Mouse (Mus musculus): ENCODE data around the gene Espl1. TPM values are rescaled to one million over a fixed set of nuclear protein-coding genes. Genes with fewer than 3 reads are reported as not detected.

Espl1 gene
- total RNA-seq (2021): 1 to 10 TPM; 3.2 to 3.6 TPM
- long read RNA-seq, experiment 1, partial matches to known transcripts: 0 of 1 reads
- long read RNA-seq, experiment 1, other reads (novel, unspliced or antisense): 1 of 1 reads
- long read RNA-seq, experiment 2: 0 reads

DNA sequence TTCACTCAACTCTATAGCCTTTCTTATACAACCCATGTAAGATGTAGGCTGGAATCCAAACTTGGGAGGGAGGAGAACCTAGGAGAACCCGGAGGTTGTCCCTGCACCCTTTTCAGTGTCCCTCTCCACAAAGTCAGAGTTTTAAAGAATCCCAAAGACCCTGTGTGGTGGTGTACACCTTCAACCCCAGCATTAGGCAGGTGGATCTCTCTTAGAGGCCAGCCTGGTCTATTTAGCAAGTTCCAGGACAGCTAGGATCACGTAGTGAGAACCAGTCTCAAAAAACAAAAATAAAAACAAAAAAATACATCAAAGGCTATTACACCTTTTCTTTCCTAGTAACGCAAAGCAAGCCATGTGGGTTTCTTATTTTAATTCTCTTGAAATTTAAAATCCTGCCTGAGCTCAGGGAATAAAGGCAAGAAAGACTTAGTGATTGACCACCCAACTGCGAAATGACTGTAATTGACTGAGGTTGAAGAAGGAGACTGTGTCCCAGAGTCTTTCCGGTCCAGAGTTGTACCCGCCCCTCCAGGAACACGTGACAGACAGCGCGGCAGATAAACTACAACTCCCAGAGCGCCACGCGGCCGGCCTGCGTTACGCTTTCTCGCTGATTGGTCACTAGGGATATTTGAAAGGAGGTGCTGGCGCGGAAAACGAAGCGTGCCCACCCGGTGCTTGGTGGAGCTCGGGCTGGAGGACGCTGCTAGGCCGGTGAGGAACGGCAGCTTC lies at the start of gene Espl1:
TSS of gene Espl1 (plus strand) at position 634 of the 735 bp plus-strand sequence.
- peak; percentile 93 to 95 for DNase-seq

DNA sequence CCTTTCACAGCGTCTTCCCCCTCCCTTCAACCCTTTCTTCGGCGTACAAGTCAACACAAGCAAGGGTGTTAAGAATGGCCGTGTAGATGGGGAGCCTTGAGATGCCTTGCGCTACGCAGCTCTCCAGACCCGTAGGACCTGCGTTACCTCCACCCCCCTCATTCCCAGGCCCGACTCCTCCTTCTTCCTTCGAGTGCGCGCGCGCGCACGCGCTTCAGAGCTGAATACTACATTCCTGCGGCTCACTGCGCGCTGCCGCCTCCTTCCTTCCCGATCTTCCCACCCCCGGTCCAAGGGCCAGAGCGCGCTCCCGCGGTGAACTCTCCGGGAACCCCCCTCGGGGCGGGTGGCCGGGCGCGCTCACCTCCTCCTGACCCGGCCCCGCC lies 49.2 kb upstream of the Espl1 start:
- DNase-seq: peak; percentile 97 to 98

DNA sequence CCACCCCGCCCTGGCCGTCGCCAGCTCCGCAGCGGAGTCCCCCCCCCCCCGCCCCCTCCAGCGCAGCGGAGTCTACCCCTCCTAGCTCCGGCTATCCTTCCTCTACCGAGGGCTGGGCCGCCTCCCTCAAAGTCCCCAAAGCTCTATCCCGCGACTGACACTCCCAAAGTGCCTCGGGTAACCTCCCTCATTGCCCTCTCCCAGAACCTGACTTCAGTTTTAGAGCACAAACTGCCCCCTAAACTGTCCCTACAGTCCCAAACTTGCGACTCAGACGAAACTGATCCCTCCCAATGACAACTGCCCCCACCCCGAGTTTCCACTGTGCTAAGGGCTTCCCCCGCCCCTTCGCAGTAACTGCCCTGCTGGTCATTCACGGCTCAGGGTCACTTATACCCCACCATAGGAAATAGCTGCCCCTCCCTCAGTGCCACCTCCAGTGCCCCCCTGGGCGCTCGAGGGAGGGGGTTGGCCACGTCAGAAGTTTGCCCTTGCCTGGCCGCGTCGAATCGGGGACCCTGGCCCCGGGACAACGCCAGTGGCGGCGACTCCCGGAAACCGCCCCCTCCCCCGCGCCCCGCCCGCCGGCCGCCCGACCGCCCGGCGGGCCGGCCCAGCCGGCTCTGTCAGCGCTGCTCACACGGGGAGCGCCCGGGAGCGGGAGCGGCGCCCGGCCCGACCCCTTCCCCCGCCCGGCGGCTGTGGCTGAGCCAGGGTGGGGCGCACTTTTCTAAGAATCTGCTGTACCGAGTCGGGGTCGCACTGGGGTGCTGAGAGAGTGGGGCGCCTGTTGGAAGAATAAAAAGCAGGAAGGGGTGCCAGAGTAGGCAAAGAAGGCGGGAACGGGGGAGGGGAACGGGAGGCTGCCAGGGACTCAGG lies 48.6 kb upstream of the Espl1 start:
- peak; percentile 71 to 87 for DNase-seq

DNA sequence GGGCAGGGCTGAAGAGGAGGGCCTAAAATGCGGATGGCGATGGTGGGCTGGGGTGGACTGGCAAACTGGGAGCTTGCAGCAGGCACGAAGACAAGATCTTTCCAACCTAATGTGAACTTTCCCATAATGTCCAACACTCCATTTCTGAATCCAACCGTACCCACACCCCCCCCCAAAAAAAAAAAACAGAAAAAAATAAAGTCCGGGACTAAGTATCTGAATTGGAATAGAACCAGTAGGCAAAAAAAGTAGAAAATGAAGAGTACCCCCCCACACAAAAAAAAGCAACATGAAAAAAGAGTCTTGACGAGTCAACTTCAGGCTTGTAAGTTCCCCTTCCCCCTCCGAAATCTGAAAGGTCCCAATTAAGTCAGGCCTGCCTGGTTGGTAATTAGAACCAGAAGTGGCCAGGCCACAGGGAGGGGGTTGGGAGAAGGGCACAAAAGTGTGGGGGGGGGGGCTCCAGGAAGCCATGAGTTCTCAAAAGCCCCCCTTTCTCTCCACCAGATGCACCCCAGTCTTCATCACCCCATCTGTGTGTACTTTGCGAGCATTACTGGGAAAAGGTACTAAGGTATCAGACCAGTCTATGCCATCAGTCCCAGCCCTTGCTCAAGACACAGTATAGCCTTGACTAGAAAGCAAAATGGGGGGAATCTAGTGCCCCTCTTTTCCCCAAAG lies 47.8 kb upstream of the Espl1 start:
- DNase-seq: no peak

DNA sequence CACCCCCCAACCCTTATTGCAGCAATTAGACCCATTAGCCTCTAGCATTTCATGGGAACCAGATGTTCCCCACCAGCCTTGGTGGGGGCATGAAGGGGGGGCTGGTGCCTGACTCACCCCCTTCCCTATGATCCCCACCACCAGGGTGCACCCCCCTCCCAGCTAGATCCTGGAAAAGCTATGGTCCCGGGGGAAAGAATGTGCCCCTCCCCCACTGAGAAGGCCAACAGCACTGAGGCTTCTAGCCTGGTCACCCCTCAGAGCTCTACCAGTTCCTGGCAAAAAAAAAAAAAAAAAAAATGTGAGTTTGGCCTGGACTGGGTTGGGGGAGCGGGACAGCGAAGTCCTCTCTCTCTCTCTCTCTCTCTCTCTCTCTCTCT lies 47.3 kb upstream of the Espl1 start:
- no peak for DNase-seq

DNA sequence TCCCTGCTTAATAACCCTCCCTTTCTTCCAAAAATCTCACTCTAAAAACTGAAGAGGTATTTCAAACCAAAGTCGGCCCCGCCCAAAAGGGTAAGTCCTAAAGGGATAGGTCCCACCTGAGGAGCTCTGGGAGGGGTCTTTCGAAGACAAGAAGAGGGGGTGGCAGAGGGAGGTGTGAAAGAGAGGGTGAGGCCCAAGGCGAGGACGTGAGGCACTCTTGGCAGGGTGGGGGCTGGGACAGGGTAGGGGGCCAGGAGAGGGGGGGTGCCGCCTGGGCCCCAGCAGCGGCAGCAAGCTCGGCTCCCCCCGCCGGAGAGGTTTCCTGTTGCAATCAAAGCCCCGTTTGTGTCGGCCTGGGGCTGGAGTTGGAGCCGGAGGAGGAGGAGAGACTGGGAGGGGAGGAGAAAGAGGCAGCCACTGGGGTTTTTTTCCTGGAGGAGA lies 46.8 kb upstream of the Espl1 start:
- DNase-seq: peak; percentile 34 to 57

DNA sequence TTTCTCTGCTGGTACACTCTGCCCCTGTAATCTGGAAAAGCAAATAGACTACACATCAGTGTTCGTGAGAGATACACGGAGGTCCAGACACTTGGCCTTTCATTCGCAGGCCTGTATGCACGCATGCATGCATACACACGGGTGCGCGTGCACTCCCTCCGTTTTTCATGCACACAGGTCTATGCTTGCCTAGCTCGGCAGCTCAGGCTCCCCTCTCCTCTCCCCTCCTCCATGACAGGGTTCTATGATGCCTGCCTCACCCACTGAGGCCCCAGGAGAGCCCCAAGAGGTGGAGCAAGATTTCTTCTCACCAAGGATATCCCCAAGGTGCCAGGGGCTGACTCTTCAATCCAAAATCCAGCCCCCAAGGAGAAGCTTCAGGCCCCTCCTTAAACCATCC lies 46.1 kb upstream of the Espl1 start:
- no peak for DNase-seq

DNA sequence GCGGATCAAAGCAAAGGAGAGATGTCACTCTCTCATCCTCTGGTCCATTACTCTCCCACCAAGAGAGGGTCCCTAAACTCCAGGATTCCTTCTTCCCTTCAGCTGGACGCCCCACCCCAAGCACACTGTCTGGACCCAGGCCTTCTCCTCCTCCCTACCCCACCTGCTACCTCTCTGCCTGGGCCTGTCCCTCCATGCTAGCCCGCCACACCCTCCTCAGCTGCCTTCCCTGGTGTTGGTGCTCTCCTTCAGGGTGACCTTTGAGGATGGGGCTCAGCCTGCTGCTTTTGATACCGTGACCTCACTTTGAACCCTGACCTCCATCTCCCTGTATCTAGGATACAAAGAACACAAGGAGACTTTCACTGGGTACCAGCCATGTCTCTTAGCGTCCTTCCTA lies 45.5 kb upstream of the Espl1 start:
- no peak for DNase-seq

DNA sequence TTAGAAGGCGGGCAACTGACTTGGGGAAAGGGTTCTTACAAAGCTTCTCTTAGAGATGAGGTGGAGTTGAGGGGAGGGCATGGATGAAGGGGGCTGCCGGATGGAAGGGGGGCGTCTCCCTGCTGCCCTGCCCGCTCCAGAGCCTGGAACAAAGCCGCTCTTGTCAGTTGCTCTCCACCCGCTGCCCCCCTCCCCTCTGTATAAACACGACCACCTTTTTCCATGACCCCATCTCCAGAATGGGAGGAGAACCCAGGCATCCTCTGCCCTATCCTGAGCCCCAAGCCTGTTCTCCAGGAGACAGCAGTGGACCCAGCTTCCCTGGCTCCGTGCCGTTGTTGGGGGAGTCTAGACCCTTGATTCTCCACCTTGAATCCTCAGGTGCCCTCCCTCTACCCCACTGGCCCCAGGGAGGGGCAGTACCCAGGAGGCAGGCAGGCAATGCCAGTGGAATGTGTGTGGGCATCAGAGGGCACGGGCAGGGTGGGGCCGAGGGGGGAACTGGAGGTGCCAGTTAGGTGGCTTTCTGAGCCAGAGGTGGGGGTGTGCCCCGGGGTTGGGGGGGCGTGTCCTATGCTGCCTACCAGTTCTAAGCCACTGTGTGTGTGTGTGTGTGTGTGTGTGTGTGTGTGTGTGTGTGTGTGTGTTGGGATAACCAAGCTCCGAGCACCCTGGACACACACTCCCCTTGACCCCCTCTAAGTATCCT lies 40.4 kb upstream of the Espl1 start:
- no peak for DNase-seq

DNA sequence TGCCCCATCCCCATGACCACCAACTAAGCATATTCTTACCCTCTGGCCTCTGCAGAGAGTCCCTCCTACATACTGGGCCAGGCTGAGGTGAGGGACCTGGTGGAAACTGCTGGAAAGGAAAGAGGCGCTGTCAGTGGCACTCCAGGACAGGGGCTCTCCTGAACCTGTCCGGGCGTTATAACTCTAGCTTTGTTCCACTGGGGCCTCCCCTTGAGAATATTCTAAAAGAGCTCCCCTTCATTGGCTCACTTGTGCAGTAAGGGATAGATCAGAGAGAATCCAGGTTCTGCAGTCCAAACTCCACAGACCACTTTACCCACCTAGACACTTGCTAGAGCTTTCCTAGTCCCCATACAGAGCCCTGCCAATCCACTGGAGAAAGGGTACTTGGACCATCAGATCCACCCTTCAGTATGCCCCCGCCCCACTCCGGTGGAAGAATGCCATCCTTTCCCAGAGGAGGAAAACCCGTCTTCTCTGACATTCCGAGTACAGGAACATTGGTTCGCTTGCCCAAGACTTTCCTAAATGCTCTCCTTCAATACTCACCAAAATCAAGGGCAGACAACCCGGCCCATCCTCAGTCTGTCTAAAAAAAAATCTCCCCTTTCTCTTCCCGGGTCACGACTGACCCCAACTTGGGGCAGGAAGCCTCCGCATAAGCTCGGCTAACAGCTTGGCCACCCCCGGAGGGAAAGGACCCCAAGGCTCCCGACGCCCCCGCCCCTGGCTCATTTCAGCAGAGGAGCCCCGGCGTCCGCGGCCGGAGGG lies 39.5 kb upstream of the Espl1 start:
- no peak for DNase-seq

DNA sequence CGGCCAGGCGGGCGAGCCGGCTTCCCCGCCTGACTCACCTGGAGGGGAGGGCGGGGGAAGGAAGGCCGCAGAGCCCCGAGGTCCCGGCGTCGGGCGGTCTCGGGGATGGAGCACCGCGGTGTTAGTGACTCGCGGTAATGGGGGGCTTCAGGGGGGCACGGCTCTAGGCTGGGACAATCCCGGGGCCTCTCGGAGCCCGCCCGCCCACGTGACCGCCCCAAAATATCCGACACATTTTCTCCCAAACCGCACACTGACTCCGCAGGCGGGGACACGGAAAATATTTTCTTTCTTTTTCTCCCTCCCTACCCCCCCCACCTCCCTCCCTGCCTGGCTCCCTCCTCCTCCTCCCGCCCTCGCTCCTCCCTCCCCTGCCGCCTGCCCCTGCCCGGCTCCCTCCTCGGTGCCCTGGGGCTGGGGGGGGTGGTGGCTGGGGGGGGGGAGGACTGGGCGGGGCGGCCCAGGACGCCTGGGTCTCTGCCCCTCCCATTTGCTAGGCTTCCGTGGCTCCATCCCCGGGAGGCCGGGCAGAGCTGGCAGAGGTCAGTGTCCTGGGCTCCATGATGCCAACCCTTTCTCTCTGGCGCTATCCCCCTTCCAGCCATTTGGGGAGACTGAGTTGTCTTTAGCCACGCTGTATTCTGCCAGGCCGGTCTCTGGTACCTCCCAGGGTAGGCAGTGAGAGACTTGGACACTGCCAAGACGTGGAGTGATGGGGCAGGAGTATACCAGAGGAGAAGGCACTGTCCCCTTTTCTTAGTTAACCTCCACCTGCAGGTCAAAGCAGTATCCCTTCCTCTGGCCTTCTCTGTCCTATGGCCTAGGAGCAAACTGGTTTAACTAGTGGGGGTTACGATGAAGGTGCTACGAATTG lies 38.6 kb upstream of the Espl1 start, which contains the start of gene Rarg:
TSS of gene Rarg (minus strand) at position 316 of the 874 bp plus-strand sequence.
- DNase-seq: peak; percentile 66 to 79

DNA sequence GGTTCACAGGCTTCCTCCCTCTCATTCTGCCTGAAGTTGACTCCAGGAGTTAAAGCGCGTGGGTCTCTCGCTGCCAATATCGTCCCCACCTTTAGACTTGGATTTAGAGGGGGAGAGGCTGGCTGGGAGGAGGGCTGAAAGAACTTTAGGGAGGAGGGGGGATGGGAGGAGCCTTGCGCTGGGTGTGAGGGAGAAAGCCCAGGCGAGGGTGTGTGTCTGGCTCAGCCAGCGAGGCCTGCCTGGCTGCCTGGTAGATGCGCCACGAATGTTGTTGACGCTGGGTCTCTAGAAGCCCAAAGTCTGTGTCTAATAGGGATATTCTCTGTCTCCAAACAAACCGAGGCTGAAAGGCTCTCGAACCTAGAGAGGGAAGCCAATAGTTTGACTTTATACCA lies 38.0 kb upstream of the Espl1 start:
- DNase-seq: peak in 1 of 2 experiments; percentile 47

DNA sequence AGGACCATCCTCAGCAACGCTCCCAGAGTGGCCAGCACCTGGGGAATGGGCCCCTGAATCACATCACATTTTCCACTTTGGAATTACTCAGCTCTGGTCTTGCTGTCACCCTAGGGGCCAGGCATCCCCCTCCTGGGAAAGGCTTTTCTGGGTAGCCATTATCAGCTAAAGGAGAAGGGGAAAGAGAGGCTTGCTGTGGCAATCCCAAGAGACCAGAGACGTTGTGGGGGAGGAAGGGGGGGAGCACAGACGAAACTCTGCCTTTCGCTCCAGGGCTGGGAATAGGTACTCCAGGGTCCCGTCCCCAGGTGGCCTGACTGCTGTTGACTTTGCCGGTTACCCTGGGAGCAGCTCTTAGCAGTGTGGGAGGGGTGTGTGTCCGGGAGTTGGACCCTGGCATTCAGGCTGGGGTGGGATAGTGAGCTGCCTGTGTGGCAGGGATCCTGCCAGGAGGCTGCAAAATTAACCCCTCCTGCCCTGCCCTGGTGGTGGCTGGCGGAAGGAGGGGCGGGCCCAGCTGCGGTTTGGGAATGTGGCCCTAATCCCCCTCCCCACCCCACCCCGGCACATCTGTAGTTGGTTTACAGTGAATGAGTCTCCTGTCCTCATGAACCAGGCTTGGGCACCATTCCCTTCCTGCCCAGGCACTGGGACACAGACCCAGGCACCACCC lies 37.3 kb upstream of the Espl1 start:
- DNase-seq: no peak

DNA sequence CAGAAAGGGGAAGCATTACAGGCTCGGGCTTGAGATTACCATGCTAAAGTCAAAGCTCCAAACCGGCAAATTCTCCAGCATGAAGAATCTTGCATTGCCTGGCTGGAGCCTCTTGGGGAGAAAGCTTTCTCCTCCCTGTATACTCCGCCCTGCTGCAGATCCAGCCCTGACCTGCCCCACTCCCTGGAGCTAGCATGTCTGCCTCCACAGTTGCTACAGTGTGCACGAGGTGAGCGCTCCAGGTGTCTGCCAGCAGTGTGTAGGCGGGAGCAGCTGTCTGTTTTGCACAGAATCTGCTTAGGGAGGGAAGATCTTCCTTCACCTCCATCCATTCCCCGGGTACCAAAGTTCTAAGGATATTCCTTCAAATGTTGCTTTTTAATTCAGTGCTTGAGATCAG lies 33.5 kb upstream of the Espl1 start:
- DNase-seq: no peak

DNA sequence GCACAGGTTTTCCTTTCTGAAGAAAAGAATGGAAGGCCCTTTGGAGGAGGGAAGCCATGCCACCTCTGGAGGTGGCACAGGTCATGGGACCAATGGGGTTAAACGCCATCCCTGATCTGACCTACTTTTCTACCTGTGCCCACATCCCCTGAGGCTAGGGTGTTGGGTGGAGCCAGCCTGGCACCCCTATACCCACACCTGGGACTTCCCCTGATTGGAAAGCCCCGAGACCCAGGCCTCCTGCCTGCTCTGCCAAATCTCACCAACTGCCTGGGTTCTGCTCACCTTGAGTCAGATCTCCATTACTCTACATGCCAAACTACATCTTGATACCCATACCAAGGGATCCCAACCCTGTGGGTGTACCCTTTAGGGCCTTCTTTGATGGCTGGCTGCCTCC lies 33.0 kb upstream of the Espl1 start:
- DNase-seq: no peak

DNA sequence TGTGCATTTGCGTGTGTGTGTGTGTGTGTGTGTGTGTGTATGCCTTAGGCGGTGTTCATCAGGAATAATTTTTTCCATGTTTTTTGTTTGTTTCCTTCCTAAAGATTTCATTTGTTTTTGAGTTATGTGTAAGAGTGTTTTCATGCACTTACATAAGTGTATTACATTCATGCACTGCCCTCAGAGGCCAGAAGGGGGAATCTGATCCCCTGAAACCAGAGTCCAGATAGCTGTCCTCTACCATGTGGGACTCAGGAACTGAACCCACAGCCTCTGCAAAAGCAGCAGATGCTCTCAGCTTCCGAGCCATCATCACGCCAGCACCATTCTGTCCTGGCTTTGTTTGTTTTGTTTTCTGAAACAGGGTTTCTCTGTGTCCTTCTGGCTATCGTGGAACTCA lies 30.5 kb upstream of the Espl1 start:
- no peak for DNase-seq

DNA sequence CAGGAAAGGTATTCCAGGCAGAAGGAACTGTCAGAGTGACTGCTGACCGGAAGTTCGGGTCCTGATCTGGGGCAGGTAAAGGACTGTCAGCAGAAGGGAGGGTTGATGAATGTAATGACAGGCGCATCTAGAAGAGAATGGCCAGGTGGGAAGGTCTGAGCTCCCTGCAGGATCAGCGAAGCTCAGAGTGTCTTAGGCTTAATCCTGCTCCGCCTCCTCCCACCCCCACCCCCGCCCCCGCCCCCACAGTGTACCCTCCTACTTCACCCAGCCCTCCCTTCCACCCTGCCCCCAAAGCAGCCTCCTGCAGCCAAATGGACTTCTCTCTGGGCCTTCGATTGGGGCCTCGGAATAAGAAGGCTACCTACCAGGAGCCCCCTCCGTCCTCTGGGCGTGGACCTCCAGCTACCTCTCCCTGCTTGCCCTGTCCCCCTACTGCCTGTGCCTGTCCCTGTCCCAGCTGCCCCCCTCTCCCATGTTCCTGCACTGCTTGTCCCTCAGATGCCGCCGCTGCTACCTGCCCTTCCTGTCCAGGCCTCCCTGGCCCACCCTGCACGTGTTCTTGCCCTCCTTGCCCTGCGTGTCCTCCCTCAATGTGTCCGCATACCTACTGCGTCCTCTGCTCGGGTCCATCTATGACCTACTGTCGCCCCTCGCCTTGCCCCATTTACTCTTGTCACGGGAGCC lies 25.6 kb upstream of the Espl1 start, which contains the start of gene Gm9918:
TSS of gene Gm9918 (plus strand) at position 290 of the 687 bp plus-strand sequence.
- DNase-seq: no peak

DNA sequence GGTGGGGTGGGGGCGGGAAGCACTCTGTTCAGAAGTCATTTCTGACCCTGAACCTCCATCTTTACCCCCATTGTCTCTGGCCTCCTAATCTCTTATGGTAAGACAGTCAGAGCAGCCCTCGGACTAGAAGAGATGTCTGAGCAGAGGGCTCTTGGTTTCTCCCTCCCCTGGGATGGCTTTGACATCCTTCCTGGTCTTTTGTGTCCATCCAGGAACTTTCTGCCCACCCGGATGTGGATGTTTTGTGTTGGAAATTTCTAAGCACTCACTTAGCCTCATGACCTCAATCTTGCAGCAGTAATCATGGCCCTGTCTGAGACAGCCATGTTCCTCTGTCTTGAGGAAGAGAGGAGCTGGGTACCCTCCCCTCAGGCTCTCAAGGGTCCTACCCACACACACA lies 24.6 kb upstream of the Espl1 start:
- DNase-seq: no peak

Measured in adrenal gland, postnatal 36 days (tissue).